Mouse (Mus musculus) intestine, embryonic 16.5 days (tissue): ENCODE data around the gene Mapk14. TPM values are rescaled to one million over a fixed set of nuclear protein-coding genes. Genes with fewer than 3 reads are reported as not detected.

Experiments used
- ATAC-seq: fragments of 200-750 bp; cut with Nextera tagmentation; 2 replicates; pipeline ENCODE4 v1.8.0; 2017; ENCODE audit warnings: moderate TSS enrichment, moderate library complexity
- H3K27ac ChIP-seq: fragments of 300-500 bp; sonication (generic); 2 replicates; pipeline ENCODE4 v1.5.1; 2014; ENCODE audit warnings: mild to moderate bottlenecking, low read length
- H3K27me3 ChIP-seq: fragments of 300-500 bp; sonication (generic); replicated peaks from 2 replicates; pipeline ENCODE4 v1.6.1; 2014; ENCODE audit warnings: low read length, control low read depth, mixed read lengths; ENCODE audit not compliant: control insufficient read depth, insufficient read depth
- H3K36me3 ChIP-seq: fragments of 300-500 bp; sonication (generic); 2 replicates; pipeline ENCODE4 v1.6.1; 2014; ENCODE audit warnings: low read length, control low read depth; ENCODE audit not compliant: control insufficient read depth, insufficient read depth
- H3K4me1 ChIP-seq: fragments of 300-500 bp; sonication (generic); 2 replicates; pipeline ENCODE4 v1.6.1; 2014; ENCODE audit warnings: low read length, control low read depth, mixed read lengths; ENCODE audit not compliant: control insufficient read depth, insufficient read depth
- H3K4me2 ChIP-seq: fragments of 300-500 bp; sonication (generic); 2 replicates; pipeline ENCODE4 v1.6.1; 2014; ENCODE audit warnings: low read depth, low read length, control low read depth
- H3K4me3 ChIP-seq: fragments of 300-500 bp; sonication (generic); 2 replicates; pipeline ENCODE4 v1.5.1; 2014; ENCODE audit warnings: mild to moderate bottlenecking, low read length
- H3K9ac ChIP-seq: fragments of 300-500 bp; sonication (generic); 2 replicates; pipeline ENCODE4 v1.6.1; 2014; ENCODE audit warnings: low read depth, low read length
- H3K9me3 ChIP-seq: fragments of 300-500 bp; sonication (generic); 2 replicates; pipeline ENCODE4 v1.6.1; 2016; ENCODE audit warnings: low read length, control low read depth; ENCODE audit not compliant: control insufficient read depth
- WGBS: fragments of 180-500 bp; shearing (Covaris S2); extraction: QIAGEN DNeasy Blood & Tissue Kit; methylation state at CpG from one replicate; pipeline ENCODE4 v1.1.7; 2014; 5-methylcytosine and 5-hydroxymethylcytosine counted together
- polyA plus RNA-seq: library from polyadenylated mRNA; unstranded; fragments of >200 nt; fragmentation: Nextera tagmentation; extraction: Ambion mirVana; gene quantifications from 2 replicates; pipeline ENCODE4 v1.2.1, GENCODE M21; 2015

Gene Mapk14
- polyA plus RNA-seq, 1 experiment from 2014 or later: 34.5 TPM

GRCm38 (mm10) chr17:28694832-28695231, 3.7 kb downstream of the Mapk14 start:
- WGBS: 75% methylated on average over 4 of the region's 4 CpGs
- H3K36me3 ChIP-seq: no peaks in the 10 kb centered on the region
- ATAC-seq: no peak
- no peak overlapping the region for H3K4me2 ChIP-seq
- no peak overlapping the region for H3K4me3 ChIP-seq
- no peak overlapping the region for H3K9ac ChIP-seq
- H3K9me3 ChIP-seq: no peaks in the 10 kb centered on the region
- no peaks in the 10 kb centered on the region for H3K27me3 ChIP-seq
- H3K27ac ChIP-seq: no peak overlapping the region
- H3K4me1 ChIP-seq: peaks cover 52% of the 10 kb centered on the region

- no peak overlapping the region for H3K27ac ChIP-seq
- H3K4me2 ChIP-seq: peak overlapping the region; percentile 6; the same call in 1 of the 2 replicates
- H3K4me3 ChIP-seq: no peak overlapping the region
- ATAC-seq: no peak
- H3K27me3 ChIP-seq: no peaks in the 10 kb centered on the region
- no peaks in the 10 kb centered on the region for H3K36me3 ChIP-seq
- WGBS: 14% methylated on average over 2 of the region's 2 CpGs
- H3K9me3 ChIP-seq: no peaks in the 10 kb centered on the region
- peaks cover 49% of the 10 kb centered on the region for H3K4me1 ChIP-seq
- peak overlapping the region; percentile 21 for H3K9ac ChIP-seq
Measured at GRCm38 (mm10) chr17:28696641-28697040, 5.5 kb downstream of the Mapk14 start.

GRCm38 (mm10) chr17:28697290-28698195, 6.4 kb downstream of the Mapk14 start:
- Histone ChIP-seq H3K36me3 (no peaks in the 10 kb centered on the region), H3K27me3 (no peaks in the 10 kb centered on the region), H3K4me3 (no peak overlapping the region), H3K9ac (no peak overlapping the region), H3K27ac (0 out of 2 replicates have a peak overlapping the region, but pooled peaks have one; percentile 29), H3K4me1 (peaks cover 55% of the 10 kb centered on the region), H3K9me3 (no peaks in the 10 kb centered on the region), H3K4me2 (no peak overlapping the region)
- 53% methylated on average over 13 of the region's 13 CpGs for WGBS
- 0 out of 2 replicates have a peak, but pooled peaks have one; percentile 27 for ATAC-seq

- no peak overlapping the region for H3K4me3 ChIP-seq
- H3K36me3 ChIP-seq: no peaks in the 10 kb centered on the region
- no peak overlapping the region for H3K27ac ChIP-seq
- H3K4me2 ChIP-seq: no peak overlapping the region
- H3K4me1 ChIP-seq: peaks cover 54% of the 10 kb centered on the region
- ATAC-seq: no peak
- H3K9ac ChIP-seq: no peak overlapping the region
- 60% methylated on average over 4 of the region's 4 CpGs for WGBS
- no peaks in the 10 kb centered on the region for H3K9me3 ChIP-seq
- no peaks in the 10 kb centered on the region for H3K27me3 ChIP-seq
Measured at GRCm38 (mm10) chr17:28698245-28698644, 7.1 kb downstream of the Mapk14 start.

- no peak overlapping the region for H3K4me3 ChIP-seq
- no peaks in the 10 kb centered on the region for H3K36me3 ChIP-seq
- H3K4me2 ChIP-seq: no peak overlapping the region
- WGBS: 59% methylated on average over 2 of the region's 2 CpGs
- H3K27me3 ChIP-seq: no peaks in the 10 kb centered on the region
- no peaks in the 10 kb centered on the region for H3K9me3 ChIP-seq
- no peak overlapping the region for H3K27ac ChIP-seq
- ATAC-seq: no peak
- H3K4me1 ChIP-seq: peaks cover 49% of the 10 kb centered on the region
- H3K9ac ChIP-seq: no peak overlapping the region
Measured at GRCm38 (mm10) chr17:28698672-28699071, 7.5 kb downstream of the Mapk14 start.

GRCm38 (mm10) chr17:28699789-28700188, 8.7 kb downstream of the Mapk14 start:
- H3K27ac ChIP-seq: no peak overlapping the region
- H3K9ac ChIP-seq: no peak overlapping the region
- 86% methylated on average over 7 of the region's 7 CpGs for WGBS
- no peak overlapping the region for H3K4me2 ChIP-seq
- no peak for ATAC-seq
- no peaks in the 10 kb centered on the region for H3K9me3 ChIP-seq
- no peaks in the 10 kb centered on the region for H3K36me3 ChIP-seq
- H3K27me3 ChIP-seq: no peaks in the 10 kb centered on the region
- no peak overlapping the region for H3K4me3 ChIP-seq
- peaks cover 43% of the 10 kb centered on the region for H3K4me1 ChIP-seq

GRCm38 (mm10) chr17:28701171-28701570, 10.0 kb downstream of the Mapk14 start:
- H3K9ac ChIP-seq: no peak overlapping the region
- peaks cover 33% of the 10 kb centered on the region for H3K4me1 ChIP-seq
- 87% methylated on average over 4 of the region's 4 CpGs for WGBS
- no peaks in the 10 kb centered on the region for H3K9me3 ChIP-seq
- H3K4me2 ChIP-seq: no peak overlapping the region
- H3K27ac ChIP-seq: no peak overlapping the region
- no peak for ATAC-seq
- no peaks in the 10 kb centered on the region for H3K36me3 ChIP-seq
- H3K27me3 ChIP-seq: no peaks in the 10 kb centered on the region
- no peak overlapping the region for H3K4me3 ChIP-seq

GRCm38 (mm10) chr17:28701737-28702136, 10.6 kb downstream of the Mapk14 start:
- peak; percentile 71 for ATAC-seq
- WGBS: 76% methylated on average over 3 of the region's 3 CpGs

GRCm38 (mm10) chr17:28702646-28703045, 11.5 kb downstream of the Mapk14 start:
- Histone ChIP-seq H3K4me1 (peaks cover 28% of the 10 kb centered on the region), H3K36me3 (no peaks in the 10 kb centered on the region), H3K4me3 (no peak overlapping the region), H3K27me3 (no peaks in the 10 kb centered on the region), H3K9me3 (no peaks in the 10 kb centered on the region), H3K27ac (no peak overlapping the region), H3K4me2 (no peak overlapping the region), H3K9ac (no peak overlapping the region)
- 58% methylated on average over 2 of the region's 2 CpGs for WGBS
- ATAC-seq: no peak

More at GRCm38 (mm10) chr17:28701737-28702136, 10.6 kb downstream of the Mapk14 start:
- no peaks in the 10 kb centered on the region for H3K36me3 ChIP-seq
- no peak overlapping the region for H3K4me3 ChIP-seq
- H3K4me1 ChIP-seq: peaks cover 27% of the 10 kb centered on the region
- no peak overlapping the region for H3K27ac ChIP-seq
- no peak overlapping the region for H3K4me2 ChIP-seq
- no peaks in the 10 kb centered on the region for H3K27me3 ChIP-seq
- no peak overlapping the region for H3K9ac ChIP-seq
- H3K9me3 ChIP-seq: no peaks in the 10 kb centered on the region
